Mouse (Mus musculus) lung, embryonic 15.5 days (tissue): Measurements from ENCODE around the gene Prelp. TPM values are rescaled to one million over a fixed set of nuclear protein-coding genes. Genes with fewer than 3 reads are reported as not detected.

Experiments
- ATAC-seq: fragments of 200-750 bp; cut with Nextera tagmentation; 2 replicates; pipeline ENCODE4 v1.8.0; 2017; ENCODE audit warnings: moderate number of reproducible peaks, borderline replicate concordance; ENCODE audit not compliant: low FRiP score, low TSS enrichment; ENCODE audit errors: extremely low read depth
- H3K27ac ChIP-seq: fragments of 300-500 bp; sonication (generic); 2 replicates; pipeline ENCODE4 v1.5.1; 2015; ENCODE audit warnings: moderate library complexity, mild to moderate bottlenecking, inconsistent platforms
- H3K27me3 ChIP-seq: fragments of 300-500 bp; sonication (generic); 2 replicates; pipeline ENCODE4 v1.6.1; 2015; ENCODE audit warnings: inconsistent platforms
- H3K36me3 ChIP-seq: fragments of 300-500 bp; sonication (generic); 2 replicates; pipeline ENCODE4 v1.6.1; 2015; ENCODE audit warnings: inconsistent platforms
- H3K4me1 ChIP-seq: fragments of 300-500 bp; sonication (generic); 2 replicates; pipeline ENCODE4 v1.6.1; 2015; ENCODE audit warnings: inconsistent platforms
- H3K4me2 ChIP-seq: fragments of 300-500 bp; sonication (generic); 2 replicates; pipeline ENCODE4 v1.6.1; 2015; ENCODE audit warnings: inconsistent platforms, mild to moderate bottlenecking, moderate library complexity
- H3K4me3 ChIP-seq: fragments of 300-500 bp; sonication (generic); 2 replicates; pipeline ENCODE4 v1.5.1; 2015; ENCODE audit warnings: mild to moderate bottlenecking, inconsistent platforms
- H3K9ac ChIP-seq: fragments of 300-500 bp; sonication (generic); 2 replicates; pipeline ENCODE4 v1.6.1; 2015; ENCODE audit warnings: inconsistent platforms
- H3K9me3 ChIP-seq: fragments of 300-500 bp; sonication (generic); 2 replicates; pipeline ENCODE4 v1.6.1; 2016; ENCODE audit warnings: inconsistent platforms
- WGBS: fragments of 180-500 bp; shearing (Covaris S2); methylation state at CpG from one replicate; pipeline ENCODE4 v1.1.7; 2015; 5-methylcytosine and 5-hydroxymethylcytosine counted together
- polyA plus RNA-seq: library from polyadenylated mRNA; unstranded; fragments of >200 nt; fragmentation: Nextera tagmentation; extraction: Ambion mirVana; gene quantifications from 2 replicates; pipeline ENCODE4 v1.2.1, GENCODE M21; 2015

Prelp gene
- polyA plus RNA-seq, 1 experiment from 2014 or later, result 19.6 TPM

DNA sequence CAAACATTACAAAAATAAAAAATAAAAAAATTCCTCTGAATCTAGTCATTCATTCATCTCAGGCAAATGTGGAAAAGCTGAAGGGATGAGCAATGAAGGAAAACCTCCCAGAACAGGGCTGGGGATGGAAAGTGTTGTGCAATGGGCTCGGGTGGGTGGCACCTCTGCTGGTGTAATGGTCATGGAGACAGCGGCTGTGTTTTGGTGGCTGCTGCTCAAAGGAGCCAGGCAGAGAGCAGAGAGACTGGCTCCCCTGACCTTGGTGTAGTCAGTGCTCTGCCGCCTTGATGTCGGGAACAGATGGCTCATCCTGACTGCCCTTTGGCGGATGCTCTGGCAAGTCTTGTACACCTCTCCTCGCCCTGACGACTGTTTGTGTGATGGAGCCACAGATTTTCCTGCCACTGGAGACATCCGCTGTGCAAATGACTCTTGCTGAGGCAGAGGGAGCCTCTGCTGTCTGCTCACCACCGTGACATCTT lies 32.1 kb upstream of the Prelp start:
- no peak overlapping the region for H3K27ac ChIP-seq
- H3K4me3 ChIP-seq, result no peak overlapping the region
- no peaks in the 10 kb centered on the region for H3K9me3 ChIP-seq
- ATAC-seq, result no peak
- WGBS, result 32% methylated on average over 9 of the region's 9 CpGs
- no peaks in the 10 kb centered on the region for H3K27me3 ChIP-seq
- H3K4me2 ChIP-seq, result no peak overlapping the region
- H3K4me1 ChIP-seq, result peaks cover 28% of the 10 kb centered on the region
- no peak overlapping the region for H3K9ac ChIP-seq
- H3K36me3 ChIP-seq, result no peaks in the 10 kb centered on the region

GRCm38 (mm10) chr1:133951598-133951997 lies 30.4 kb upstream of the Prelp start:
- Histone ChIP-seq H3K4me3 (no peak overlapping the region), H3K9ac (no peak overlapping the region), H3K36me3 (no peaks in the 10 kb centered on the region), H3K4me2 (no peak overlapping the region), H3K27ac (no peak overlapping the region), H3K9me3 (no peaks in the 10 kb centered on the region), H3K4me1 (peaks cover 28% of the 10 kb centered on the region), H3K27me3 (no peaks in the 10 kb centered on the region)
- 0 out of 2 replicates have a peak, but pooled peaks have one; percentile 31 for ATAC-seq
- WGBS, result 36% methylated on average over 6 of the region's 6 CpGs

DNA sequence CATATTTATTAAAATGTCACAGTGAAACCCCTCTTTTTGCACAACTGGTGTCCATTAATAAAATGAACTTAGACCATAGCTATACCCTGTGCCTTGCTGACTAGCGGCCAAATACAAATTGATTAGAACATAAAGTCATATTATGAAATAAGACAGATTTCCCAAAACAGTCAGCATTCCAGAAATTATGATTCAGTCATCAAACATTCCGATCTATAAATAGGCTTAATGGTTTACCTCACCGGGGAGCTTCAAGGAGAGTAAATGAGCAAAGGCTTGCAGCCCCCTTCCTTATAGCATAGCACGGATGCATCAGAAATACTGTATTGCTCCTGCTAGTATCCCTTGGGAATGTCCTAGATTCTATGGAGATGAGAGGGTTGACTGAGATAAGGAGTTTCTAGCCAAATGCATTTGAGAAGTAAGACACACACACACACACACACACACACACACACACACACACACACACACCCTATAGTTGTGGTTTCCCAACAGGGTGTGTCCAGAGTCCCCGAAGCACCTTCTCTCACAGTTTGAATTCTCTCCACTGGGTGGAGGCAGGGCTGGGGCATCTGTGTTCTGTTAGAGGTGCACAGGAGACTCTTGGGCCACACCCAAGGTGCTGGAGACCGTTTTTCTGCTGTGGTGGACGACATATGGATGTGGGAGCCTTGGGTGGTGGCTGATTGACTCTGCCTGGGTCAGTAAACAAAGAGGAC lies 29.0 kb upstream of the Prelp start:
- no peak for ATAC-seq
- H3K27ac ChIP-seq, result no peak overlapping the region
- peaks cover 28% of the 10 kb centered on the region for H3K4me1 ChIP-seq
- no peak overlapping the region for H3K9ac ChIP-seq
- no peaks in the 10 kb centered on the region for H3K36me3 ChIP-seq
- no peak overlapping the region for H3K4me3 ChIP-seq
- WGBS, result 47% methylated on average over 7 of the region's 7 CpGs
- H3K27me3 ChIP-seq, result no peaks in the 10 kb centered on the region
- no peaks in the 10 kb centered on the region for H3K9me3 ChIP-seq
- H3K4me2 ChIP-seq, result no peak overlapping the region

- Histone ChIP-seq H3K9me3 (no peaks in the 10 kb centered on the region), H3K4me2 (no peak overlapping the region), H3K4me1 (peaks cover 19% of the 10 kb centered on the region), H3K27ac (no peak overlapping the region), H3K27me3 (no peaks in the 10 kb centered on the region), H3K9ac (no peak overlapping the region), H3K4me3 (no peak overlapping the region), H3K36me3 (no peaks in the 10 kb centered on the region)
- WGBS, result 94% methylated on average over 3 of the region's 3 CpGs
- ATAC-seq, result no peak
Observed at GRCm38 (mm10) chr1:133945106-133945505, 23.9 kb upstream of the Prelp start.

- peak overlapping the region; percentile 70 for H3K27ac ChIP-seq
- H3K4me1 ChIP-seq, result peaks cover 19% of the 10 kb centered on the region
- no peak overlapping the region for H3K4me2 ChIP-seq
- H3K9ac ChIP-seq, result no peak overlapping the region
- H3K4me3 ChIP-seq, result no peak overlapping the region
- WGBS, result 69% methylated on average over 3 of the region's 3 CpGs
- H3K27me3 ChIP-seq, result no peaks in the 10 kb centered on the region
- H3K9me3 ChIP-seq, result no peaks in the 10 kb centered on the region
- H3K36me3 ChIP-seq, result no peaks in the 10 kb centered on the region
- ATAC-seq, result 0 out of 2 replicates have a peak, but pooled peaks have one; percentile 1
Observed at GRCm38 (mm10) chr1:133941904-133942303, 20.7 kb upstream of the Prelp start.

DNA sequence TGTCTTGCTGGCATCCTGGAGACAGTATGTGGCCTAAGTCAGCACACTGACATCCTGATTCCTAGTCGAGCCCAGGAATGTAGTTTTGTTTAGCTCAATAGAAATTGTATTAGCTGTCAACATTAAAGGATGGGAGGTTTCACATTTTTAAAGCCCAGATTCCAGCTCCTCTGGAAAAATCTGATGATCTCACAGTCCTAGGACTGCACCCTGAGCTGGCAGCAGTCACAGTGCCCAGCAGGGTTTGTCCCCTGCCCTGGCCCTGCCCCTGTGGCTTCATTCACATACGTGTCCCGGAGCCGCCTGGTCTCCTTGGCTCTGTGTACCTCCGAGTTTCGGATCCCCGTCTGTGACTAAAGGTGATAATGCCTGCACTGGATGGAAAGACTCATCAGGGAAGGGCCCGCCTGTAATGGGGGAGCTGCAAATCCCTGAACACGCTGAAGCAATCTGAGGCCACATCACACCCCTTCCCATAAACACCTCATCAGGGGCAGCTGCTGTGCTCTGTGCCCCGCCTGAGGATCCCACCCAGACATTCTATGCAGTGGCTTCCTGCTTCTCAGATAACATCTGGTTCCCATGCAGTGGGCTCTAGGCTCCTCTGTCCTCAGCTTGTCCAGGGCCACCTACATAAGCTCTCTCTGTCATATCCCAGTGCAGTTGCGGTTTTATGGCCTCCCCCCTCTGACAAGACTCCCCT lies 20.1 kb upstream of the Prelp start:
- Histone ChIP-seq H3K9me3 (no peaks in the 10 kb centered on the region), H3K9ac (no peak overlapping the region), H3K4me3 (no peak overlapping the region), H3K27ac (peak overlapping the region; percentile 70), H3K27me3 (no peaks in the 10 kb centered on the region), H3K4me1 (peaks cover 19% of the 10 kb centered on the region), H3K4me2 (no peak overlapping the region), H3K36me3 (no peaks in the 10 kb centered on the region)
- 24% methylated on average over 11 of the region's 11 CpGs for WGBS
- peak; percentile 81 for ATAC-seq

- Histone ChIP-seq H3K4me3 (no peak overlapping the region), H3K4me2 (no peak overlapping the region), H3K27ac (peak overlapping the region; percentile 70), H3K9me3 (no peaks in the 10 kb centered on the region), H3K9ac (no peak overlapping the region), H3K36me3 (no peaks in the 10 kb centered on the region), H3K4me1 (peaks cover 19% of the 10 kb centered on the region), H3K27me3 (no peaks in the 10 kb centered on the region)
- 73% methylated on average over 3 of the region's 3 CpGs for WGBS
- ATAC-seq, result no peak
Observed at GRCm38 (mm10) chr1:133940481-133941092, 19.4 kb upstream of the Prelp start.

GRCm38 (mm10) chr1:133939708-133940107 lies 18.5 kb upstream of the Prelp start:
- Histone ChIP-seq H3K4me3 (no peak overlapping the region), H3K4me2 (no peak overlapping the region), H3K4me1 (peaks cover 22% of the 10 kb centered on the region), H3K9me3 (no peaks in the 10 kb centered on the region), H3K27ac (no peak overlapping the region), H3K9ac (no peak overlapping the region), H3K36me3 (no peaks in the 10 kb centered on the region), H3K27me3 (no peaks in the 10 kb centered on the region)
- 85% methylated on average over 8 of the region's 8 CpGs for WGBS
- no peak for ATAC-seq

- 65% methylated on average over 2 of the region's 3 CpGs for WGBS
- H3K4me2 ChIP-seq, result no peak overlapping the region
Observed at GRCm38 (mm10) chr1:133936169-133936568, 15.0 kb upstream of the Prelp start.

DNA sequence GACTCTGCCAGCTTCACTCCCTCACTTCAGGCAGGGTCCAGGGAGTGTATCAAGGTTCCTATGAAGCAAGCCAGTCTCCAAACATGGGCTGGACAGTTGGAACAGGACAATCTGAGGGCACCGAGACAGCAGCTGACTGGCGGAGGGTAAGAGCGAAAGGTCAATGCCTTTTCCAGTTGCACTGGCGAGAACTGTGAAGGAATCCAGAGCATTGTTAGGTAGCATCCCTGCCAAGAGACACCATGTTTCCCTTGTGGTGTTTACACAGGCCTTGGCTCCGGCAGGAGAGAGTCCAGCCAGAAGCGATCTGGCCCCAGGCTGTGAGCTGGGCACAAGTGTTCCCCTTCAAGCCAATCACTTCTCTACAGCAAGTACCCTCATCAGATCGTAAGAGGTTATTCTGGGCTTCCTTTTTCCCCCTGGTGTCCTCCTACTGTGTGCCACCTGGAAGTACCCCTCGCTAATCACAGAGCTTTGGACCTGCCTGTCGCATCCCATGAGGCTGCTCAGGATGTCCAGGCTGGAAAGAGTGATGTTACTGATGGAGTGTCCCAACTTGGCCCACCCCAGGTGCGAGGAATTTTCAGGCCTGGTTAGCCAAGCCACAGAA lies 13.2 kb upstream of the Prelp start:
- no peak for ATAC-seq

More at GRCm38 (mm10) chr1:133936169-133936568, 15.0 kb upstream of the Prelp start:
- Histone ChIP-seq H3K4me3 (no peak overlapping the region), H3K9ac (no peak overlapping the region), H3K27ac (no peak overlapping the region), H3K4me1 (peaks cover 19% of the 10 kb centered on the region), H3K9me3 (no peaks in the 10 kb centered on the region), H3K27me3 (no peaks in the 10 kb centered on the region), H3K36me3 (no peaks in the 10 kb centered on the region)
- no peak for ATAC-seq

DNA sequence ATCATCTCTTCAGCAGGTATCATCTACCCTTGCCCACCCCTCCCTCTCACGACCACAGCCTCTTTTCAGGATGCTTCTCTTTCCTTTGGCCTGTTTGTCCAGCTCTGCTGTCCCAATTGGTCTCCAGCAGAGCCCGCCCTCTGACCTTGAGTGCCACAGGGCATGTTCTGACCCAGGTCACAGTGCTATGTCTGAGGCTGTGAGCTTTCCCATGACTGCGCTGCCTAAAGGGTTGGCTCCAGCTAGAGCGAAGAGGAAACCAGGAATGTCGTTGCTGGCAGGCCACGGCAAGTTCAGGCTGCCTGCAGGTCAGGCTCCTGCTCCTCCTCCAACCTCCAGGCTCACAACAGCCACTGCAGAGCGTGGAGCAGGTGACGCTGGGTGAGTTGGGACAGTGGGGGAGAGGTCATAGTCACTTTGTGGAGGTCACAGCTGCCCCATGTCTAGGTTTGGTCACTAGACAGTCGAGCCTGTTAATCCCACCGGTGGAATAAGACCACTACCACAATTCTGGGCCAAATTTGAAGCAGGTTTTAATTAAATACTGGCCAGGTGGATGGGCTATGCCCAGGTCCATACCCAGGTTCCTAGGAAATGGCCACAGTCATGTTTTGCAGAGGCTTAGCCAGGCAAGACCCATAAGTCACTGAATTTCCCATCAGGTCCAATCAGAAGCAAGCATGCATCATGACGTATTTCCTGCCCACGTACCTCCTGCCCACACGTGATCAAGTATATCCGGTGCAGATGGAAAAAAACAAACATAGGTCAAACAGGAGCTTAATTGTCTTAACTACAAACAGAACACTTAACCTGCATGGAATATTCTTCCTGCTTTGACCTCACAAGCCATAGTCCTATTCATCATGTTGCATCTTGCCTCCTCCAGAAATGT lies 12.3 kb upstream of the Prelp start:
- H3K9ac ChIP-seq, result no peak overlapping the region
- WGBS, result 54% methylated on average over 14 of the region's 14 CpGs
- no peak overlapping the region for H3K4me2 ChIP-seq
- no peaks in the 10 kb centered on the region for H3K36me3 ChIP-seq
- H3K27ac ChIP-seq, result no peak overlapping the region
- 0 out of 2 replicates have a peak, but pooled peaks cover 11% of the 10 kb centered on the region for H3K4me1 ChIP-seq
- ATAC-seq, result no peak
- no peaks in the 10 kb centered on the region for H3K9me3 ChIP-seq
- H3K27me3 ChIP-seq, result no peaks in the 10 kb centered on the region
- H3K4me3 ChIP-seq, result no peak overlapping the region

More for the DNA sequence above, 13.2 kb upstream of the Prelp start:
- H3K9me3 ChIP-seq, result no peaks in the 10 kb centered on the region
- H3K9ac ChIP-seq, result no peak overlapping the region
- no peak overlapping the region for H3K4me2 ChIP-seq
- H3K4me3 ChIP-seq, result no peak overlapping the region
- 71% methylated on average over 10 of the region's 10 CpGs for WGBS
- H3K27ac ChIP-seq, result no peak overlapping the region
- H3K36me3 ChIP-seq, result no peaks in the 10 kb centered on the region
- no peaks in the 10 kb centered on the region for H3K27me3 ChIP-seq
- 0 out of 2 replicates have a peak, but pooled peaks cover 11% of the 10 kb centered on the region for H3K4me1 ChIP-seq
